Mouse (Mus musculus) neutrophil, adult 65 days (primary cell): ENCODE measurements around the gene Usp6nl. TPM values are rescaled to one million over a fixed set of nuclear protein-coding genes. Genes with fewer than 3 reads are reported as not detected.

Experiments used
- total RNA-seq: library from RNA; stranded (reverse); gene quantifications from 2 replicates; pipeline ENCODE4 v1.2.4, GENCODE M21; 2023

Gene Usp6nl
- 5.3 and 7.6 TPM in 2 replicates for total RNA-seq

DNA sequence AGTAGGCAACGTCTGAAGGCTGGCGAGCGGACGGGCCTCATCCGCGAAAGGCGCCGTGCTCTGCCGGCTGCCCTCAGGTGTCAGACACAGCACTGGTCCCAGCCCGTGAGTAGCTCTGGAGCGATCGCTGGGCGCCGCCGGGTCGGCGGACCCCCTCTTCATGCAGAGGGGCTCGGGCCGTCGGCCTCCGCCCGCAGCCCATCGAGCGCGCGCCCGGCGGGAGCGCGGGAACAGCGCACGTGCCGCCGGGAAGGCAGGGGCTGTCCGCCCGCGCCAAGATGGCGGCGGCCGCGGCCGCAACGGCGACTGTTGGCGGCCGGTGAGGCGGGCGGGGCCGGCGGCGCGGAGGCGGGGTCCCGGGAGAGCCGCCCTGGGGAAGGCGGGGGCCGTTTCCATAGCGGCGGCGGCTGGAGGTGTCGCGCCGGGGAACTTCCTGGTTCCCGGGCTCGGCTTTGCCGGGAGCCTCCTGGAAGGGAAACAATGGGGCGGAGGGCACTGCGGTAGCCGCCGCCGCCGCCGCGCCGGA is at the start of gene Usp6nl:
TSS of gene Usp6nl (plus strand) at position 292 of the 526 bp plus-strand sequence.

Other genes with a start within 250 kb of the Usp6nl start
- 0.18 TPM in 1 of 2 replicates, not detected in the other for gene Proser2, start 192.5 kb upstream of the Usp6nl start, total RNA-seq
- gene Echdc3, start 109.6 kb upstream of the Usp6nl start, total RNA-seq = 0.60 TPM in 1 of 2 replicates, not detected in the other